Mouse (Mus musculus): ENCODE results near the gene Ikzf3.

Ikzf3 gene

DNA sequence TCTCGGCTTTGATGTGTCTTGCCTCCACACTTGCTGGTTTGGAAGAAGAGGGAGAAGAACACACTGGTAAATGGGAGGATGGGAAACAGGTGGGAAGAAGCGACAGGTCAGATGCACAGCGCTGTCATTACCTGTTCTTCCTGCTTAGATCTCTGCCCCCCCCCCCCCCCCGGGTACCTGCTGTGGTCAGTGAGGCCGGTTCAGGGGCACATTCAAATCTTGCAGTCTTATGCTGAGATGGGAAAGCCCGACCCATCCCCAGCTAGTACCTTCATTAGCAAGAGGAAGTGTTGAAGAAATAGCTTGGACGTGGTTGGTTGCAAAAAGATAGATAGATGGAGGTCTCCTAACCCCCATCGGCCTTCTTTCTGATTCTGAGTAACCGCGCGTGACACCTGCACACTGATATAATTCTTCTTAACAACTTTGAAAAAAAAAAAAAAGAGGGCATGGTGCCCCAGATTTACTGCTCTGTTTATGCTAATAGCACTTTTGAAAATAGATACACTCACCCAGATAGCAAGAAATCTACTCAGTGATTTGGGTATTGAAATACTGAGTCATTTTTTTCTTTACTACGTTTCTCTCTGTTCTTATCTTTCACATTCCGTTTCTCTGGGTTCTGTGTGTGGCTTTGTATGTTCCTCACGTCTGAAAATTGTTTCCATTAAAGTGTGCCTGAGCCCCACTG, 68.7 kb downstream of the Ikzf3 start:
- no peak for ATAC-seq (ENCODE audit: insufficient number of reproducible peaks, low FRiP score, low TSS enrichment)

DNA sequence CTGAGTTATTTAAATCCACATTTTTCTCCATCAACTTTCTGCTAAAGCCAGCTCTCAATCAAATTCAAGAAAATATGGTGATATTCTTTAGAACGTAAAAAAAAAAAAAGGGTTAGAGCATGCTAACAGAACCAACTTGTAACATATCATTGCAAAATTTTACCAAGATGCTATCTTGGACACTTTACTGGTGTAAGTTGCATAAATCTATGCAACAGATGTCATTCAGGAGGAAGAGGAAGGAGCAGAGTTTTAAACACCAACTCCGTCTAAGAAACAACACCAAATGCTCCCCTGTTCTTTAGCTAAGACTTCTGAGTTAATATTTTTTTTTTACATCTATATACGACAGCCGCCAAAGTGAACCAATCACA, 69.4 kb downstream of the Ikzf3 start:
- ATAC-seq (ENCODE audit: insufficient number of reproducible peaks, low FRiP score, low TSS enrichment), result no peak

DNA sequence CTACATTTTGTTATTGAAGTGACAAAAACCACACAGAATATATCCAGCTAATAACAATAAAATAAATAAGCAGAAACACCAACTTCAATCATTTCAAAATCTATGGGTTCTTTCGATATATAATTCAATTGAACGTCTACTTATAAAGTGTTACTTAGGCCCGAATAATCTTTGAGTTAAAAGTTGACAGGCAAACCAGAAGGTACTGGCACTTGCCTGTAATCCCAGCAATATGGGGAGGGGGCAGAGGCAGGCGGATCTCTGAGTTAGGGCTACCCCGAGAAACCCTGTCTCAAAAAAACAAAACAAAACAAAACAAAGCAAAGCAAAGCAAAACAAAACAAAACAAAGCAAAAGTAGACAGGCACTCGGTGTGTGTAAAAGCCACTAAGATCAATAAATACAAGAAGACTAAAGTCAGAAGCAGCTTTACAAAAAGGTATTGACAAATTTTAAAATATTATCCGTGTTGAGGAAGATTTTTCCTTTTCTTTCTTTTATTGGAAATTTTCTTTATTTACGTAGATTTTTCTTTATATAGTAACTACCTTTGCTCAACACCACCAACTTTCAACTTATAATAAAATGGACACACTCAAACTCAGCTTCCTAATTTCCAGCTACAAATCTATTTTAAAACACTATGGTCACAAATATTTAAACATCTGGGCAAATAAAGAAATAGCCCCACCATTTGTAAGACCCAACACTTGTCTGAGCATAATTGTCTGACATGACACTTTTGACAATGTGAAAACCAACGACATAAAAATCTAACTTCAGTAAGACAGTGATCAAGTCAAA, 70.0 kb downstream of the Ikzf3 start:
- no peak for ATAC-seq (ENCODE audit: insufficient number of reproducible peaks, low FRiP score, low TSS enrichment)

DNA sequence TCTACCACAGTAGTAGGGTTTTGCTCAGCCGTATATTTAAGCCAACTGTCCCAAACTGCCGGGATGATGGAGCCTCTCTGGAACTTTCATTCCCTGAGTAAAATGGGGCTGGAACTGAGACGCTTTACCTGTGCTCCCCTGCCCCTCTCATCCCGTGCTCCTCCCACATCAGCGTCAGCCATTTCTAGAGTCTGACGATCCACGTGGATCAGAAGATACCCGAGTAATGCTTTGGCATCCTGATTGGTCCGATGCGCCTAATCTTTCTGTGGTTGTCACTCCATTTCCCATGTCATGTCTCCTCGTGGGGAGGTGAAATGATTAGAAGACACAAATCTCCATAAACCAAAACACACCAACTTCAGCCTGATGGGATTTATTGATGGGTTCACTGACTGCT, 70.9 kb downstream of the Ikzf3 start:
- no peak for ATAC-seq (ENCODE audit: insufficient number of reproducible peaks, low FRiP score, low TSS enrichment)

DNA sequence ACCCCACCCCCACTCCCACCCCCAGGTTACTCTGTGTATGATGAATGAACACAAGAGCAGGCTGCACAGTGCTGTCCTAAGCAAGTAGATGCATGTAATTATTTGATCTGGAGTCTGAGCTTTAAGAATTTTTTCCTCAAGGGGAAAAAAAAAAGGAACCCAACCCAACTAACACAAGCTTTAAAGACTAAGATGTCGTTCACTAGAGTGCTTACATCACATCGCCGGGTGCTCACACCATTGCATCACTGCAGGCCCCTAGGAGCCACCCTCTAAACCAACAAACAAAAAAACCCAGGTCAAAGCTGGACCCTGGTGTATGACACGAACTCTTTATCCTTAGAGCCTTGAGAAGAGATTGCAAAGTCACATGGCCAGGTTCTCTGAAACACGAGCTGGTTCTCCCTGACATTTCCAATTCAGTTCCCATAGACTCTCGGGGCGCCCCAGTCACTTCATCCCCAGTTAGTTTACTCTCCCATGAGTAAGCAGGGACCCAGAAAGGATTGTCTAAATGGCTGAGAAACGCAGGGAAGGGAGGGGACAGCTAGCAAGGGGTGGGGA, 71.8 kb downstream of the Ikzf3 start:
- ATAC-seq (ENCODE audit: insufficient number of reproducible peaks, low FRiP score, low TSS enrichment), result no peak

DNA sequence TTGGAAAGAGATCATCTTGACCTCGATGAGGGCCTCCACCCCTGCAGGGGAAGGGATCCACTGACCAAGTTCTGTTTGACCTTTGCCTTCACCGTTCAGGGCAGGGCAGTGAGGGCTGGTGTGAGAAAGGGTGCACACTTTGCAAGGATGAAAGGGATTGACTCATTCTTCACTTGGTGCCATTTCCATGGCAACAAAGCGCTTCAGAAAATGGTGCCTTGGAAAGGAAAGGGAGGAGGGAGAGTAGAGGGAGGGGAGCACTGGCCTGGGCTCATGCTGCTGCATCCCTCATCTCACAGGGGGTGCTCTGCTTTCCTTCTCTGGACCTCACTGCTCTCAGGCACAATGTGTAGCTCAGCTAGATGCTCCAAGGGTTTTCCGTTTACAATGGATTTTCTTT, 73.1 kb downstream of the Ikzf3 start:
- no peak for ATAC-seq (ENCODE audit: insufficient number of reproducible peaks, low FRiP score, low TSS enrichment)

DNA sequence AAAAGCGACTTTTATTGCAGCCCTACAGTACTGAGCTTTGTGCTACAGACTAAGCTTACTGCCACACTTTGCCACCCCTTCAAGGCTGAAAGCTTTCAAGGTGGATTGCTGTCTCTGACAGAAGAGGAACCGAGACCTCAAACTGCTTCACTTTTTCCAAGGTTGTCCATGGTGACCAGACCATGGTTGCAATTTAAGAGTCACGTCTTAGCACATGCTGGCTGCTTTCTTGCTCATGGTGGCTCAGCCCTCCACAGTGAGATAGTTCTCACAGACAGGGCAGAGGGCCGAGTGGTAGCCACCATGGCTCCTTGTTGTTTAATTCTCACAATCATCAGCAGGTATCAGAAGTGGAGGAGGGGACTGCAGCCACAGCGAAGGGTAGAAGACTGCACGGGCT, 75.0 kb downstream of the Ikzf3 start:
- no peak for ATAC-seq (ENCODE audit: insufficient number of reproducible peaks, low FRiP score, low TSS enrichment)

DNA sequence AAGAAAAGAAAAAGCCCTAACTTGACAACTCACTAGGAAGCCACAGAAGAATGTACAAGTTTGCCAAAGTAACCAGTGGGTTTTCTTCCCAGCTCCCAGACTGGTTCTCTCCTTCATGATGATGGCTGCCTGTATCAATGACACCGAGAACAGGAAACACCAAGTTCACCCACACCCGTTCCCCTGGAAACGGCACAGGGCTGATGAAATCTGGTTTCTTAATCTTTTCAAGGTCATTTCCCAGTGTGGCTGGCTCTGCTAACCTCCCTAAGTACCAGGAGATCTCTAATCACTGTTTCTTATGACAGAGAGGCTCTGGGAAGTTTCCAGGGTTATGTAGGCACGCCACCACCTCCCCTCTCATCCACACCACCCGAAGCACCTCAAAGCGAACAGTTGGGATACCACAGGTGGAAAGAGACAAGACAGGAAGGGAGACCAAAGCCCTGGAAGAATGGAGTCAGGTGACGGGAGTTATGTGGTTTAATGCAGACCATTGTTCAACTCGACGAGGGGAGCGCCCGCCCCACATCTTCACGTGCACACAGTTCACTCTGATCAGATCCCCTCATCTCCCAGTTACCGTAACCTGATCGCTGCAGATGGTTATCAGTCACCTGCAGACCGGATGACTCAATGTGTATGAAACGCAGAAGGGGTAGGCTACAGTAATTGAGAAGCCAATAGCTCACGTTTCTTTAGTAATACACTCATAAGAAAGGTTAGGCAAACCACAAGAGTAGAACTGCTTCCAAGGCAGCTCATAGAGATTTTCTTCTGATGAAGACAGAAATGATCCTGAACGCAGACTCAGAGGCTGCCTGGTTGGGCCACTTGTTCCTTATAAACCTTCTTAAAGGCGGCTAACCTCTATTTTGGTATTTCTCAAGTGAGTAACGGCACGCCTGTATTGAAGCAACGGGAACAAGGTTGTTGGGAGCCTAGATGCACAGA, 75.8 kb downstream of the Ikzf3 start:
- no peak for ATAC-seq (ENCODE audit: insufficient number of reproducible peaks, low FRiP score, low TSS enrichment)

DNA sequence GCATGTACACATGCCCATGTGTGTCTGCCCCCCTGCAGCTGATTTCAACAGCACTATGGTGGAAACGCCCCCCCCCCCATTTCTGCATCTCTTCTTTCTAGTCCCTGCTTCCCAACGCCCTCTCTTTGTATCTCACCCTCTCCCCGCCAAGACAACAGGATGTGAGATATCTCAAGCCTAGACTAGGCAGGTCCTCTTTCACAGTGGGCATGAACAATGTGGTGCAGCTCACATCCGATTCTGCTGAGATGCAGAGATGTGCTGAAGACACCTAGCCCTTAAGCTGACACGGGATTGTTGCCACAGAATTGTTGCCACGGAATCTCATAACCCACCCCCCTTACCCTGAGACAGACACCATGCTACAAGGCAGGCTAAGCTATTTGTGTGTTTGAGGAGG, 81.3 kb downstream of the Ikzf3 start:
- ATAC-seq (ENCODE audit: insufficient number of reproducible peaks, low FRiP score, low TSS enrichment), result no peak

DNA sequence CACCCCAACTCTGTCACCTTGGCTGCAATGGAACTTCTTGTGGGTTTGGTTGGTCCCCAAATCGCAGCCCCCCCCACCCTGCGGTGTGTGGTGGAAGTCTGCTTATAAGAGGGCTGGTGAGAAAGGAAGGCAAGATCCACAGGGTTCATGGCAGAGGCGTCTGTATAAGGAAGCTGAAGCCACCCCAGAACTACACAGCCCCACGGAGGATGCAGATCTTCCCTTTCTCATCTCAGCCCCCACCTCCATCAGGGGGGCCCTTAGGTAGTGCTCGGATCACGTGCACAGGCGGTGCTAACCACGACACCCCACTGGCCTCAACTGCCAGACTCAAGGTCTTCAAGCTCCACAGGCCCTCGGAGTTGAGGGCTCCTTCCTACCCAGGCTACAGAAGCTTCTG, 81.9 kb downstream of the Ikzf3 start:
- no peak for ATAC-seq (ENCODE audit: insufficient number of reproducible peaks, low FRiP score, low TSS enrichment)

DNA sequence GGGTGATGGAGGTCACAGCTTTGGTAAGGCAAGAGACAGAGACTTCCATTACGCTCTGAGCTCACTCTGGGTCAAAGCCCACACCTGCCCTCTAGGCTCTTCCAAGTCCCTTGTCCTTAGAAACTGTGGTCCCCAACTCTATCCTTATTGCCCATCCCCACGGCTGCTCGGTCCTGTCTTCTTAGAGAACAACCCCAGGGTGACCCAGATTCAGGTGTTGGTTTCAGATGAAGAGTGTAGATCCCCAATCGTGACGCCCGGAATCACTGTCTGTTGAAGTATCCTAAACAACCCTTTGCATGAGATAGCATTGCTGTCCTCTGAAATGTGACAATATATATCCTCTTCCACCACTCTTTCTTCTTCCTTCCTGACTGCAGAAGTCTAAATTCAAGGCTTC, 83.6 kb downstream of the Ikzf3 start:
- ATAC-seq (ENCODE audit: insufficient number of reproducible peaks, low FRiP score, low TSS enrichment), result no peak

DNA sequence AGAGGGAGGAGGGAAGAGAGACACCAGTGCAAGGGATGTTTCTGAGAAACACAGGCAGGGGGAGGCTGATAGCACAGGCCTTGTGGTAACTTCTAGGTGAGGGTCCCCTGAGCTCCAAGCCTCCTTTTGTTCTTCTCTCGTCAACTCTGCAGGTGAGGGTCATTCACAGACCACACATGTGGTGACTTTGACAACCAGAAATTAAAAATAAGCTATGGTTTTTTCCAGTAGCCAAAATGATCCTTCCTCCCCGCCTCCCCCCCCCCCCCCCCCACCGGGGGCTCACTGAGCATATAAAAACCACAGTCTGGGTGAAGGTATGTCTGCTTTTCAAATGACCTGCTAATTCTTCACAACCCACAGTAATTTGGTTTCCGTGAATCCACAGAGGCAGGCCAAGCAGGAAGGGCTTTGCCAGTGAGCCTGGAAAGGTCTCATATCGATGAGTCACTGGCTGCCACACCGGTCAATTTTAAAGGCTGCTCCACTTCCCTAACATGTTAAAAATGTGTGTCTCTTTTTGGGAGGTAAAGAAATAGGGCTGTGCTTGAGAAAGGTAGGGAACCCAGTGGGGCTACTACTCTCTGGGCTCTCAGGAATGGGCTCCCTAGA, 84.6 kb downstream of the Ikzf3 start:
- no peak for ATAC-seq (ENCODE audit: insufficient number of reproducible peaks, low FRiP score, low TSS enrichment)

DNA sequence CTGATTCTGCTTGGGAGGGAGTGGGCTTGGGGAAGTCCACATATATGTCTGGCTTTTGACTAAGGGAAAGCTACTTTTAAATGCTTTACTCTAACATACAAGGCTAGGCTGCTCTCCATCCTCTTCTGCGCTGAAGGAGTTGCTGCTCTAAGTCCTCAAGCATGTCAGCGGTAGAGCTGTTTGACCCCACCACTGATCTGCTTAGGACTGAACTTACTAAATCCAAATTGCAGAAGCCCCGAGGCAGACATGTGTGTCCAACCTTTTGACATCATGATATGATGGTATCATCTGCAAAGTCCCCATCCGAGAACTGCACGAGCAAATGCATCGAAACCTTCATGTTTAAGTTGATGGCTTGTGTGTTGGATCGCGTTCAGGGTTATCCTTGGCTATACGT, 86.0 kb downstream of the Ikzf3 start:
- no peak for ATAC-seq (ENCODE audit: insufficient number of reproducible peaks, low FRiP score, low TSS enrichment)

DNA sequence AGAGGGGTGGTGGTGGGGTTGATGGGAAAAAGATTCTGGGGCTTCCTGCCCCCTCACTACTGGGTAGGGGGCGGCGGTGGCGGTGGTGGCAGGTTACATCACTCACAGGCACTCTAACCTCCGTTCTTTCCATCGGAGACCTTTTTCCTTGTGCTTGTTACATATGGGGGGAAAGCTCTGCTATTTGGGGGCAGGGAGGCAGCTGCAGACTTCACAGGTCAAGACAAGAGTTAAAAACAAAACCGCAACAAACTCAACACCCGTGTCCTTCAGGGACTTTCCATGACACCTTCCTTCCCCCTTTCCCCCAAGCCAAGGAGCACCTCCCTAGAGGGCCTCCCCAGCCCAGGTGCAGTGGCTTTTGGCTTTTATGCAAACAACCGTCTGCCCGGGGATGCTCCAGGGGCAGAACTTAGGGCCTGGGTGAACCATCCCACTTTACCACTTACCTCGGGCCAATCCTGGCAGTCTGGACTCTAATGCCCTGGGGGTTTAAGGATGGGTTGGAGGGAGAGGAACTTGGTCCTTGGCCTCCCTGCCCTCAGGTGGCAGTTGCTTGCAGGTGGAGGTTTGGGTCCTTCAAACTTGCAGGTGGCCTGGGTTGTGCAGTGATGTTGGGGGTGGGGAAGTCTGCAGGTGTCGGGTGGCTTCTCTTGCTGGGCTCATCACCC, 86.6 kb downstream of the Ikzf3 start:
- no peak for ATAC-seq (ENCODE audit: insufficient number of reproducible peaks, low FRiP score, low TSS enrichment)

DNA sequence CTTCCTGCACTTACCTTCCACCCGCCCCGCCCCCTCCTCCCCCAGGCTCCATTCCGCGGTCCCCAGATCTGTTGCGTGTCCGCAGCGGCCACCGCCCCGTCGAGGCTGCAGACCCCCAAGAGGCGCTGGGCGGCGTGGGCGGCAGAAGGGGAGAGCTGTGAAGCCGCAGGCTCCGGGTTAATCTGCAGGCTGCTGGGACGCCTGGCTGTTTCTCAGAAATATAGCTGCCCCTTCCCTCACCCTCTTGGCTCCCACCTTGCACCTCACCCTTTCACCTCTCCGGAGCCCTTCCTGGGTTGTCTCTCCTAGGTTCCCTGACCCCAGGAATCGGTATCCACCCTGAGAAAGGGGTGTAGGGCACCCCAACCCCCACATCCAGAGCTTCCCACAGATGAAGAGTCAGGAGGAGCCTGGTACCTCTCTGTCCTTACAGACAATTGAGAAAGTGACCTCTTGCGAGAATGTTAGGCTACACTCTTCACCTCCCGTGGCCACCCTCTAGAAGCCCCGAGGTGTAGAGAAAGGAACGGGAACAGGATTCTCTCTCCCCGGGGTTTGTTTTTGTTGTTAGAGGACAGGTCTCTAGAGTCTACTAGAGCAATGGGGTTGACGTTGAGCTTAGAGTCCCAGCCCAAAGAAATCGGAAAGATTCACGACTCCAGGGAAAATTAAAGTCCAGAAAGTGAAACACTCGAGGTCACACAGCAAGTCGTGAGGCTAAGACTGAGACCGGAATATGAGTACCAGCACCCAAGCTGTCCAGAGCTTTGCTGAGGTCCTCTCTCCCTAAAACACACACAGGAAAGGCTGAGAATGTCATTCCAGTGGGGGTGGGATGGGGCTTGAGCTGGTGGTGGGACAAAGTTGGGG, 87.5 kb downstream of the Ikzf3 start:
- ATAC-seq (ENCODE audit: insufficient number of reproducible peaks, low FRiP score, low TSS enrichment), result no peak

DNA sequence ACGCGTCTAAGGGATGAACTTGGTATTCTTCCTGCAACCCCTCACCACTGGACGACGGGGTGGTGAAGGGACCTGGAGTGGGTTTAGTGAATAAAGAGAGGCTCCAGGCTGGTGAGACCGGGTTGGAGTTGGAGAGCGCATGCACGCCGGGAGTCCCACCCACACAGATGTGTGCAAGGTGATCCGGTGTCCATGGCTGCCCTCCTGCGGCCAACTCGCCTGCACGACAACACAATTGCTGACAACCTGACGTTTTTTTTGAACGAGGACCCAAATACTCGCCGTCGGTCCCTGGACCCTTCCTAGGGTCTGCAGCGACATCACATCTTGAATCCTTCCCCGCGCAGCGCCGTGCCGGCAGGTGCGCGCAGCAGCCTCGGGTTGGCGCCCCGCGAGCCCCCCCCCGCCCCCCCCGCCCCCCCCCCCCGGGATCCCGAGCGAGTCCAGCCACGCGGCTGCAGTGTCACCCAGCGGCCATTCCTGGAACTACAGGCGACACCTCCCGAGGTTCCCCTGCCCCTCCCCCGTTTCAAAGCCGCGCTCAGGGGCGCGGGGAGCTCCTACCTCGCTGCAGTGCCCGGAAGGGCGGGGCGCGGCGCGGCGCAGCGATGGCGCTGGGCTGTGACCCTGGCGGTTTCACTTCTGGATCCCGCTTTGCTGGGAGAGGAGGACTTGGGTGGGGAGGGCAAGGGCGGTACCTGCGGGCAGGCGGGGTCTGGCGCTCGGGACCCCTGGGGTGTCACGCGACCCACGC, 88.3 kb downstream of the Ikzf3 start:
- peak; percentile 68; the same call in 1 of the 2 replicates for ATAC-seq (ENCODE audit: insufficient number of reproducible peaks, low FRiP score, low TSS enrichment)

DNA sequence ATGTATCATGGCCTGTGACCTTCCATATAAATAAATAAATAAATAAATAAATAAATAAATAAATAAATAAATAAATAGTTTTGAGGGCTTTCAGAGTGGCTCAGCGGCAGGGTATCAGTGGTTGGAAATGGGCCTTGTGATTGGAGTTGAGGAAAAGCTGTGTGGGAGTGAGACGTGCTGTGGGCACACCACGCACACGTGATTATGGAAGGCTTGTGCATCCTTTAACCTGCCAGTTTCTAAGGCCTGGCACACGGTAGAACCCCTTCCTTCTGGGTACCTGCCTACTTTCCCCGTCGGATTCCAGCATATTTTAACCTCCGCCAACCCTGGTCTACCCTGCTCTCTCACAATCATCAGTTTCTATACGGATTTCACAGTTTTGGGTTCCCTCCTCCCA, 88.9 kb downstream of the Ikzf3 start:
- ATAC-seq (ENCODE audit: insufficient number of reproducible peaks, low FRiP score, low TSS enrichment), result no peak

DNA sequence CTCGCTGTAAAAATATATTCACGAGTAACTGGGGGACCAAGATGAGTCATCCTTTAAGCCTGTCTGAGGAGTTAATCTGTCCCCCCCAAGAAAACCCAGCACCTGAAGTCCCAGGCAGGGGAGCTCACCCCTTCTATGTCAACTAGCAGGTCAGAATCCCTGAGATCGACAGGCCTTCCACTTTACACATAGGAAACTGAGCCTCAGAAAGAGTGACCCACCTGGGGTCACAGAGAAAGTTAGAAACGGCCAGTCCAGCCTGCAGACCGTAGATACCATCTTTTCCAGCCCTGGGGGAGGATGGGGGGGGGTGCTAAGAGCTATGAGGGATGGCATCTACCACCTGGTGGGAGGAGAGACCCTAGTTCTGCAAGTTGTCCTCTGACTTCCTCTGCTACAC, 89.3 kb downstream of the Ikzf3 start:
- ATAC-seq (ENCODE audit: insufficient number of reproducible peaks, low FRiP score, low TSS enrichment), result no peak

Data from cerebellum, adult (tissue).